Mouse (Mus musculus) kidney, embryonic 14.5 days (tissue): ENCODE data around the gene Hist1h4d. TPM values are rescaled to one million over a fixed set of nuclear protein-coding genes. Genes with fewer than 3 reads are reported as not detected.
A peak's percentile ranks its signal among the peaks of the same experiment; 100 is the strongest.
"Not testable (repeated sequence)": the region's sequence is repeated elsewhere in the genome, so short reads cannot be mapped to it uniquely, and the experiment has no call there.

Source experiments
- ATAC-seq: fragments of 200-750 bp; cut with Nextera tagmentation; 2 replicates; pipeline ENCODE4 v1.8.0; 2017; ENCODE audit warnings: moderate number of reproducible peaks, mild to moderate bottlenecking, moderate TSS enrichment, moderate library complexity; ENCODE audit not compliant: low FRiP score, low TSS enrichment
- H3K27ac ChIP-seq: fragments of 300-500 bp; sonication (generic); 2 replicates; pipeline ENCODE4 v1.5.1; 2014; ENCODE audit warnings: low read depth, mild to moderate bottlenecking, low read length, moderate library complexity, mixed read lengths
- H3K27me3 ChIP-seq: fragments of 300-500 bp; sonication (generic); 2 replicates; pipeline ENCODE4 v1.6.1; 2014; ENCODE audit warnings: mild to moderate bottlenecking, low read length; ENCODE audit not compliant: control insufficient read depth, insufficient read depth
- H3K36me3 ChIP-seq: fragments of 300-500 bp; sonication (generic); 2 replicates; pipeline ENCODE4 v1.6.1; 2014; ENCODE audit warnings: low read length, mixed read lengths; ENCODE audit not compliant: control insufficient read depth, insufficient read depth
- H3K4me1 ChIP-seq: fragments of 300-500 bp; sonication (generic); 2 replicates; pipeline ENCODE4 v1.6.1; 2014; ENCODE audit warnings: low read length, mixed read lengths; ENCODE audit not compliant: control insufficient read depth, insufficient read depth
- H3K4me2 ChIP-seq: fragments of 300-500 bp; sonication (generic); replicated peaks from 2 replicates; pipeline ENCODE4 v1.6.1; 2014; ENCODE audit warnings: low read depth, mild to moderate bottlenecking, low read length
- H3K4me3 ChIP-seq: fragments of 300-500 bp; sonication (generic); 2 replicates; pipeline ENCODE4 v1.5.1; 2014; ENCODE audit warnings: mild to moderate bottlenecking, low read length
- H3K9ac ChIP-seq: fragments of 300-500 bp; sonication (generic); 2 replicates; pipeline ENCODE4 v1.6.1; 2014; ENCODE audit warnings: low read depth, mild to moderate bottlenecking, low read length, moderate library complexity
- H3K9me3 ChIP-seq: fragments of 300-500 bp; sonication (generic); 2 replicates; pipeline ENCODE4 v1.6.1; 2016; ENCODE audit warnings: low read length; ENCODE audit not compliant: control insufficient read depth
- WGBS: fragments of 180-500 bp; shearing (Covaris S2); extraction: QIAGEN DNeasy Blood & Tissue Kit; methylation state at CpG from one replicate; pipeline ENCODE4 v1.1.7; 2014; 5-methylcytosine and 5-hydroxymethylcytosine counted together
- polyA plus RNA-seq: library from polyadenylated mRNA; unstranded; fragments of >200 nt; fragmentation: Nextera tagmentation; extraction: Ambion mirVana; gene quantifications from 2 replicates; pipeline ENCODE4 v1.2.1, GENCODE M21; 2014

Gene Hist1h4d
- polyA plus RNA-seq, 1 experiment from 2014 or later, result 113 TPM

DNA sequence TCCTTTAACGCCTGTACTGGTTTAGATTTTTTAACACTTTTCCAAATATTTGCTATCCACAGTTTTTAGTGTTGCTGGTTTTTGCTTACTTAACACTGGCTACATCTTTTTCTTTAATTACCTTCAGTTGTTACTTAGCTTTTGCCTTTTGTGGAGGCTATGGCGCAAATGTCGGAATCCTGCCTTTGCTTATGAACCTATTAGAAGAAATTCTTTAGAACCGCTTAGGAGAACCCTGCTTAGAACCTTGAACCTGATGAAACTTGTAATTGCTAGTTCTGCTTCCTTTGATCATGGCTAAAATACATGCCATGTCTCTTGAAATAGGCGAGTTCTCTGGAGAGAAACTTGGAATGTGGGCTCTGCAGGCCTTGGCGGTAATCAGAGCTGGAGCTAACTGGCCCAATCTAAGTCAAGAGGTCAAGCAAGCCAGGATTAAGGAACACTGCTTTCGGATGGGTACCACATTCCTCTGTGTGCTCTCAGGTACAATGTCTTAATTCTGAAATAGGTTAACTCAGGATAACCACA is 5.0 kb upstream of the Hist1h4d start:
- 0 out of 2 replicates have a peak, but pooled peaks cover 11% of the 10 kb centered on the region for H3K4me1 ChIP-seq
- no peaks in the 10 kb centered on the region for H3K36me3 ChIP-seq
- H3K4me3 ChIP-seq, result peak overlapping the region; percentile 54
- ATAC-seq, result no peak
- WGBS, result 6% methylated on average over 7 of the region's 7 CpGs
- H3K4me2 ChIP-seq, result peak overlapping the region; percentile 60
- peak overlapping the region; percentile 78 for H3K27ac ChIP-seq
- H3K9me3 ChIP-seq, result no peaks in the 10 kb centered on the region
- H3K27me3 ChIP-seq, result no peaks in the 10 kb centered on the region
- H3K9ac ChIP-seq, result peak overlapping the region; percentile 80

- 0 out of 2 replicates have a peak, but pooled peaks cover 11% of the 10 kb centered on the region for H3K4me1 ChIP-seq
- 43% methylated on average over 6 of the region's 6 CpGs for WGBS
- peak overlapping the region; percentile 54 for H3K4me3 ChIP-seq
- H3K36me3 ChIP-seq, result no peaks in the 10 kb centered on the region
- H3K9ac ChIP-seq, result peak overlapping the region; percentile 80; the same call in 1 of the 2 replicates
- H3K9me3 ChIP-seq, result no peaks in the 10 kb centered on the region
- H3K27me3 ChIP-seq, result no peaks in the 10 kb centered on the region
- no peak for ATAC-seq
- H3K27ac ChIP-seq, result peak overlapping the region; percentile 78
- peak overlapping the region; percentile 60 for H3K4me2 ChIP-seq
Measured at GRCm38 (mm10) chr13:23576906-23577639, 4.3 kb upstream of the Hist1h4d start.

- Histone ChIP-seq H3K9me3 (no peaks in the 10 kb centered on the region), H3K9ac (no peak overlapping the region), H3K4me2 (no peak overlapping the region), H3K27me3 (no peaks in the 10 kb centered on the region), H3K36me3 (no peaks in the 10 kb centered on the region), H3K4me3 (no peak overlapping the region), H3K27ac (0 out of 2 replicates have a peak overlapping the region, but pooled peaks have one; percentile 37), H3K4me1 (peaks cover 13% of the 10 kb centered on the region)
- no peak for ATAC-seq
- 98% methylated on average over 1 of the region's 1 CpGs for WGBS
Measured at GRCm38 (mm10) chr13:23577835-23578234, 3.6 kb upstream of the Hist1h4d start.

DNA sequence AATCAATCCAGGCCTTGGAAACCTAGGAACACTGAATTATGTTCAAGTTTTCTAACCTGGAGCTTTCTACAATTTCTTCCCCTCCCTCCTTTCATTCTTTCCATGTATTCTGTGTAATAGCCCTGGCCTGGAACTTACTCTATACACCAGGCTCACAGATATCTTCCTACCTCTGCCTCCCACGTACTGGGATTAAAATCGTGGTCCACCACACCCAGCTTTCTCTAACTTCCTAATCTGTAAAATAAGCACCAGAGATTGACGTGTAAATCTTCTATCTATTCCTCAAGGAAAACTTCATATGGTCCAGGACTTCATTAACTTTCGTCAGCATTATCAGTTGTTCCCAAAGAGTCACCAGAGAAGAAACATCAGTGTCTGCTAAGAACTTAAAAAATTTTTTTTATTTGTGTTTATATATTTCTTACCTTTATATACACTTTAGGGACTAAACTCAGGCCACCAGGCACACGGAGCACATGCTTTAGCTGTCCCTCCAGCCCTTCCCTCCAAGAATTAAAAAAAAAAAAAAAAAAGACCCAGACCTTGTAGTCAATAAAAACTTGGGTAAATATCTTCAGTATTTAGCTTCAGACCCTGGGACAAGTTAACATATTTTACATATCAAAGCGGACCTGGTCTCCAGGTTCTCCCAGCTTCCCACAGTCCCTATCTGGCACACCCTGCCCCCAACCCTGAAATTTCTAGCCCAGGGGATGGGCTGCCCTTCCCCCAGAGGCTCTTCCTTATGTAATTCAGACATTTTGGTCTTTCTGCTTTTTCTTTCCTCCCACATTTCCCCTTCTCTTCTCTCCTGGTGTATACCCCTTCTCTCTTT is 1.0 kb downstream of the Hist1h4d start:
- Histone ChIP-seq H3K36me3 (no peaks in the 10 kb centered on the region), H3K4me3 (peak overlapping the region; percentile 56), H3K4me2 (peak overlapping the region; percentile 81), H3K27me3 (no peaks in the 10 kb centered on the region), H3K9me3 (no peaks in the 10 kb centered on the region), H3K4me1 (peaks cover 17% of the 10 kb centered on the region), H3K9ac (peak overlapping the region; percentile 84), H3K27ac (peak overlapping the region; percentile 97)
- ATAC-seq, result no peak
- WGBS, result 12% methylated on average over 6 of the region's 6 CpGs

DNA sequence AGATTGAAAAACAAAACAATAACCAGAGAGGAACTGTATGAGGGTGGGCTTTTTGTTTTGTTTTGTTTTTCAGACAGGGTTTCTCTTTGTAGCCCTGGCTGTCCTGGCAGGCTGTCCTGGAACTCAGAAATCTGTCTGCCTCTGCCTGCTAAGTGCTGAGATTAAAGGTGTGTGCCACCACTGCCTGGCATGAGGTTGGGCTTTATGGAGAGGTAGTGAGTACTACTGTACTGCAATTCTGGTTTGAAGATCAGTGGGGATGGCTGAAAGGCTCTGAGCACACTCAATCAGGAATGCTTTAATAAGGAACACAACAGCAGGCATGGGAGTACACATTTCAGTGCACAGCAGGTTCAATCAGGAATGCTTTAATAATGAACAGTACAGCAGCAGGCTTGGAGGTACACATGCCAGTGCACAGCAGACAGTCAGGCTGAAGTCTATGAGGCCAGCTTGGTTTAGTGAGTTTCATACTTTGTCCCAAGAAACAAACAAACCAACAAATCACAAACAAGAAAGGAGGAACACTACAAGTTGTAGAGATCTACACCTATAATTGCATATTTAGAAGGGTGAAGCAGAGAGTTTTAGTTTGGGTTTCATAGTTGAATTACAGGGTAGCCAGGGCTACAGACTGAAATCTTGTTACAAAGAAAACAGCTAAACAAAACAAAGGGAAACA is 2.1 kb downstream of the Hist1h4d start:
- no peaks in the 10 kb centered on the region for H3K36me3 ChIP-seq
- no peak overlapping the region for H3K4me2 ChIP-seq
- no peak overlapping the region; the same call in 1 of the 2 replicates for H3K9ac ChIP-seq
- peak overlapping the region; percentile 97 for H3K27ac ChIP-seq
- H3K9me3 ChIP-seq, result no peaks in the 10 kb centered on the region
- no peak overlapping the region for H3K4me3 ChIP-seq
- no peak for ATAC-seq
- H3K4me1 ChIP-seq, result peaks cover 17% of the 10 kb centered on the region
- H3K27me3 ChIP-seq, result no peaks in the 10 kb centered on the region

DNA sequence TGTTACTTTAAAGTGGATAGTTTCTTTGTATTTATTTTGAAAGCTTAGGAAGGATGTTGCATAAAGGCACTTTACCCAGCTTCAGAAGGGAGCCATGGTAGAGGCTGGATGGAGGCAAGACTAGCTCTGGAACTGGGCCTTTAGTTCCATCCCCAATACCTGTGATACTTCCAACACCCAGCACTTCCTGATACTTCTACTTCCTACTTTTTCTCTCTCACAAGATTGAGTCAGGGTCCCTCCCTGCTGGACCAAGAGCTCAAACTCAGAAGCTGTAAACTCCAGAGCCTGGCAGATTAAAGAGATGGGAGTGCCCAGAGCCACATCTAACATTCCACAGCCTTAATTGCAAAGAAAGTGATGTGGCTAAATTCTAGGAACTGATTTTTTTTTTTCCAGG is 2.9 kb downstream of the Hist1h4d start:
- H3K27me3 ChIP-seq, result no peaks in the 10 kb centered on the region
- no peak for ATAC-seq
- peaks cover 17% of the 10 kb centered on the region for H3K4me1 ChIP-seq

DNA sequence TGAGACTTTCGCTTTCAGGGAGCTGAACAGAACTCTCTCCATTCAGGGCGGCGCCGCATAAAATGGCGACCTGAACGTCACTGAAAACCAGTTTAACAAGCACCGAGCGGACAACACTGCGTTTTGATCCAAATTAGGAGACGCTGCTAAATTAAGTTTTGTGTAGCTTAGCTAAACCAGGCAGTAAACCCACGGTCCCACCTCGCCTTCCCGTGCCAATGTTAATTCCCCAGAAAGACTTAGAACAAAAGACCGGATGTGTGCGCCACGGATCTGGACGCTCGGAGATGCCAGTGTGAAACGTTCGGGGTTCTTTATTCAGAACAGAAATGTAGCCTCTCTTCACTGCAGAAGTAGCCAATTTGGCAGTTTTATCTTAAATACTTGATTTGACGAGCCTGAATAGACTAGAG is 3.6 kb downstream of the Hist1h4d start:
- Histone ChIP-seq H3K36me3 (no peaks in the 10 kb centered on the region), H3K9me3 (no peaks in the 10 kb centered on the region), H3K9ac (peak overlapping the region; percentile 71), H3K4me1 (peaks cover 17% of the 10 kb centered on the region), H3K4me3 (peak overlapping the region; percentile 44), H3K27me3 (no peaks in the 10 kb centered on the region), H3K4me2 (peak overlapping the region; percentile 60), H3K27ac (peak overlapping the region; percentile 93)
- no peak for ATAC-seq
- WGBS, result under 1% methylated on average over 21 of the region's 21 CpGs

More for the DNA sequence above, 2.9 kb downstream of the Hist1h4d start:
- Histone ChIP-seq H3K4me3 (peak overlapping the region; percentile 44), H3K36me3 (no peaks in the 10 kb centered on the region), H3K27ac (peak overlapping the region; percentile 93), H3K4me2 (peak overlapping the region; percentile 60), H3K9me3 (no peaks in the 10 kb centered on the region), H3K9ac (peak overlapping the region; percentile 71)

- under 1% methylated on average over 19 of the region's 36 CpGs for WGBS
- not testable (repeated sequence) for H3K36me3 ChIP-seq, H3K27me3 ChIP-seq, H3K9me3 ChIP-seq
- H3K4me3 ChIP-seq, result peak overlapping the region; percentile 44
- H3K4me1 ChIP-seq, result peaks cover 17% of the 10 kb centered on the region
- H3K27ac ChIP-seq, result peak overlapping the region; percentile 93
- peak; percentile 87 for ATAC-seq
- peak overlapping the region; percentile 71 for H3K9ac ChIP-seq
- H3K4me2 ChIP-seq, result peak overlapping the region; percentile 60
Measured at GRCm38 (mm10) chr13:23585442-23586098, 4.2 kb downstream of the Hist1h4d start.
